Mouse (Mus musculus): ENCODE results near the gene Myt1l. TPM values are rescaled to one million over a fixed set of nuclear protein-coding genes. Genes with fewer than 3 reads are reported as not detected.

Myt1l gene
- polyA plus RNA-seq, 1 experiment from 2014 or later, result 66.5 TPM

DNA sequence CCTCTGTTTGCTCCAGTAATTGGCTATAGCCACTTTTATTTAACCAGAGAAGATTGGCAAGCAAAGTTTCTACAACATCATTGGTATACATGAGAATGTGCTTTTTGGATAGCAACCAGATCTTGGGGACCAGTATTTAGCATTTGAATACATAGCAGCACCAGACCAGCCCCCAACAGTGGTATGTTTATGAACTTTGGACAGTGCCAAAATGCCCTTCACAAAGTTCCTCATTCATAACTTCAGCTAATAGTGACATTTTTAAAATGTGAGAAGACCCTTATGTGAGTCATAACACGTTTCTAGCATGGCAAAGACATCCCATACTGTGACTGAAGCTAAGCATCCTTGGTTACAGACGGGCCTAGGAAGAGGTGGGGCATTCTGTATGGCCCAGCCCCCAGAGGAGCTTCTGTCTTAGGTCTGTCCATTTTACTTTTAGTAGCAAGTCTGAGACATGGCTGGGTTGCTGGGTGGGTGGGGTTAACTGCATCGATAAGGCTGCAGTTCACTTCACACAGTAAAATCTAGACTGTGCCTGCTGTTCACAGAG lies 369.4 kb downstream of the Myt1l start:
- Histone ChIP-seq H3K4me2 (replicated peaks) (no peak overlapping the region), H3K36me3 (peaks cover 9% of the 10 kb centered on the region), H3K9me3 (no peaks in the 10 kb centered on the region), H3K4me3 (no peak overlapping the region), H3K9ac (no peak overlapping the region), H3K27me3 (replicated peaks) (no peaks in the 10 kb centered on the region), H3K27ac (no peak overlapping the region), H3K4me1 (no peaks in the 10 kb centered on the region)
- ATAC-seq (ENCODE audit: low FRiP score, low read depth), result no peak
- 87% methylated on average over 3 of the region's 3 CpGs for WGBS

DNA sequence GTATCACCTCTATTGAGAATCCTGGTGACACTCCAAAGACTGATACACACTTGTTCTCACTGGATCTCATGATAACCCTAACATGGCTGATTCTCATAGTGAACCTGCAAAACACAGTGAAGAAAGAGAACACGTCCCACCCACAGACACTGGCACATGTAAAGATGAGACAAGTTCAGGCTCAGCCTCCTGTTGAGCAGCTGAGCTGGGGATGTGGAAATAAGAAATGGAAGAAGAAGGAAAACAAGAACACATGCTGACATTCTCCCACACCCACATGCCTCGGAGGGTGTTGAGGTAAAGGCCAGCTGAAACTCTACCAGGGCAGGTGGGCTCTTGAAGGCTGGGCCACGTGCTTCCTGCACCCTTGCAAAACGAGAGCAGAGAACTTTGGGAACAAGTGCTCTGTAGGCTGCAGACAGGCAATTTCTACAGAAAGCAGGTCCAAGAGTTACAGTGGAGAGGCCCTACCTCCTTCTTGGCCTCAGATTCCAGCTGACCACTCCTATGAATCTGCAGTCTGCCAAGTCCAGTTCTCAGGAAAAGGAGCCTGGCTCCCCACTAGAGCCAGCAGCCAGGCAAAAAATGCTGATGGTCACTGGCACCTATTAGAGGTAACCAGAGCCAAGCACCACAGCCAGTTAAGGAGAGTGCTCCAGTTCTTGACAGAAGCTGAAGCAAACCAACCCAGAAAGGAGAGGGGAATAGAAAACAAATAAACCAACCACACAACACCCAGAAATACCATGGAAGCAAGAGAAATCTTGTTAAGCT lies 376.1 kb downstream of the Myt1l start:
- 82% methylated on average over 4 of the region's 4 CpGs for WGBS
- no peak for ATAC-seq (ENCODE audit: low FRiP score, low read depth)
- H3K36me3 ChIP-seq, result no peaks in the 10 kb centered on the region; the same call in 1 of the 2 replicates
- H3K9ac ChIP-seq, result no peak overlapping the region
- no peaks in the 10 kb centered on the region for H3K27me3 ChIP-seq (replicated peaks)
- no peak overlapping the region for H3K4me3 ChIP-seq
- H3K9me3 ChIP-seq, result no peaks in the 10 kb centered on the region
- H3K4me2 ChIP-seq (replicated peaks), result no peak overlapping the region
- no peak overlapping the region for H3K27ac ChIP-seq
- no peaks in the 10 kb centered on the region for H3K4me1 ChIP-seq

DNA sequence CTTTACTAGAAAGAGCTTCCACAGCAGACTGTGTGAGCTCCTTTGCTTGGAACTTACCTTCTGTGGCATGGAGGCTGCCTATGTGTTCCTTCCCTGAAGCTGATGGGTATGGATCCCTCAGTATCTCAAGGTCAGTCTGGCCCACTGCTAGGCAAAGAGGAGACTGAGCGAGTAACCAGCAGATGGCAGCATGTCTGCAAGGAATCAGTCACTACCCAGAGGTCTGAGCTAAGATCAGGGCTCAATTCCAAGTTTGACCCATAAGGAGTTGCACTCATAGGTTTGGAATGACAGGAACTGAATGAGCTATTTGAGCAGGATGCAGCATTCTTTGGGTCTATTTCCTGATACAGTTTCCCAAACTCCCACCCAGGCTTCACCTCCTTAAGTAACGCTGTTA lies 378.9 kb downstream of the Myt1l start:
- no peaks in the 10 kb centered on the region for H3K9me3 ChIP-seq
- no peak overlapping the region for H3K27ac ChIP-seq
- H3K4me1 ChIP-seq, result no peaks in the 10 kb centered on the region
- H3K4me3 ChIP-seq, result no peak overlapping the region
- 50% methylated on average over 2 of the region's 2 CpGs for WGBS
- no peaks in the 10 kb centered on the region for H3K27me3 ChIP-seq (replicated peaks)
- no peak overlapping the region for H3K4me2 ChIP-seq (replicated peaks)
- ATAC-seq (ENCODE audit: low FRiP score, low read depth), result no peak
- H3K9ac ChIP-seq, result no peak overlapping the region
- peaks cover 3% of the 10 kb centered on the region; the same call in 1 of the 2 replicates for H3K36me3 ChIP-seq

DNA sequence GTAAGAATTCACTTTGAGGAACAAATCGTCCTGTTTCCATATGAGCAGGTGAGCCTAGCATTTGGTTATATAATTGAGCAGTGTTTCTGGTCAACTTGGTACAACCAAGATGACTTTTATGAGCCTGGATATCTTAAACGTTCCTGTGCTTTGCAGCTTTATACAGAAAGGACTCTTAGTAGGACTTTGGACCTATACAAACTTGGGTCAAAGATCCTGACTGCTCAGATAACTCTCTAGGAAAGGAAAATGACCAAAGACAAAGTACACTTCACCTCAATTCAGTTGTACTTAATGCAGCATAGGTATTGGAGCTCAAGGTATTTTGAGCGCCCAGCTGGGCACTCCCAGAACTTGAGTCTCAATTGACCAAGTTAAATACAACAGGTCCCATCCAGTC lies 388.0 kb downstream of the Myt1l start:
- H3K9ac ChIP-seq, result no peak overlapping the region
- H3K36me3 ChIP-seq, result peaks cover 30% of the 10 kb centered on the region
- H3K4me1 ChIP-seq, result no peaks in the 10 kb centered on the region
- WGBS, result 83% methylated on average over 3 of the region's 3 CpGs
- H3K27ac ChIP-seq, result no peak overlapping the region
- no peak overlapping the region for H3K4me2 ChIP-seq (replicated peaks)
- ATAC-seq (ENCODE audit: low FRiP score, low read depth), result no peak
- no peaks in the 10 kb centered on the region for H3K27me3 ChIP-seq (replicated peaks)
- no peaks in the 10 kb centered on the region for H3K9me3 ChIP-seq
- no peak overlapping the region for H3K4me3 ChIP-seq

DNA sequence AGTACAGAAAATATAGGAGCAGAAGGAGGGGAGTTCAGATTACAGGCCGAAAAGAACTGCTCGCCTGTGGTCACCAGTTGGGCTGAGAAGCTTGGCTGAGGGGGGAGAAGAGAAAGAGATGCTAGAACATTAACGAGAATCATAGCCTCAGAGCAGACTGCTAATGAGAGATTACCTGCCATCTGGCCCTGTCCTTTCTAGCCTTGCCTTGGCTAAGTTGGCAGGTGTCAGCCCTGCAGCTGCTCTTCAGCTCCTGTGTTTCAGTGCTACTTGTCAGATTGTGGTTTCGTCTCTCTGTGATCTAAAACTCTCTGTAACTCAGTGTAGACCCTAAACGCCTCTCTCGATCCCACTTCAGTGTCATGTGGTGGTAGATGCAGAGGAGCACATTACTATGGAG lies 388.6 kb downstream of the Myt1l start:
- Histone ChIP-seq H3K27ac (no peak overlapping the region), H3K4me2 (replicated peaks) (no peak overlapping the region), H3K4me3 (no peak overlapping the region), H3K9ac (no peak overlapping the region), H3K27me3 (replicated peaks) (no peaks in the 10 kb centered on the region), H3K4me1 (no peaks in the 10 kb centered on the region), H3K9me3 (no peaks in the 10 kb centered on the region), H3K36me3 (peaks cover 27% of the 10 kb centered on the region)
- ATAC-seq (ENCODE audit: low FRiP score, low read depth), result no peak
- WGBS, result 89% methylated on average over 6 of the region's 6 CpGs

DNA sequence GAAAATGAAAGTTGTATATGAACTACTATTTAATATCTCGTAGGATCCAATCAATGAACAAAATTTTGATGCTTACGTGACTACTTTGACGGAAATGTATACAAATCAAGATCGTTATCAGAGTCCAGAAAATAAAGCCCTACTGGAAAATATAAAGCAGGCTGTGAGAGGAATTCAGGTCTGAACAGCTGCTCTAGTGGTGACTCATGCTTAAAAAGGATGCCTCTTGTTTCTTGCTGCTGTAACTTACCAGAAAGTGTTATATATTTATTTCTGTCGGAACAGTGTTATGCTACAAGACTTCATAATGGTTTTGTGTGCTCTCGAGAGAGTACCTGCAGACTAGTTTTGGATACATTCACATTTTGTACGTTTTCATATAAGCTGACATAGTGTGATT lies 392.1 kb downstream of the Myt1l start:
- 93% methylated on average over 7 of the region's 7 CpGs for WGBS
- H3K9me3 ChIP-seq, result no peaks in the 10 kb centered on the region
- no peak overlapping the region for H3K4me2 ChIP-seq (replicated peaks)
- peaks cover 11% of the 10 kb centered on the region for H3K36me3 ChIP-seq
- H3K4me1 ChIP-seq, result no peaks in the 10 kb centered on the region
- no peaks in the 10 kb centered on the region for H3K27me3 ChIP-seq (replicated peaks)
- no peak for ATAC-seq (ENCODE audit: low FRiP score, low read depth)
- no peak overlapping the region for H3K9ac ChIP-seq
- H3K4me3 ChIP-seq, result no peak overlapping the region
- H3K27ac ChIP-seq, result no peak overlapping the region

DNA sequence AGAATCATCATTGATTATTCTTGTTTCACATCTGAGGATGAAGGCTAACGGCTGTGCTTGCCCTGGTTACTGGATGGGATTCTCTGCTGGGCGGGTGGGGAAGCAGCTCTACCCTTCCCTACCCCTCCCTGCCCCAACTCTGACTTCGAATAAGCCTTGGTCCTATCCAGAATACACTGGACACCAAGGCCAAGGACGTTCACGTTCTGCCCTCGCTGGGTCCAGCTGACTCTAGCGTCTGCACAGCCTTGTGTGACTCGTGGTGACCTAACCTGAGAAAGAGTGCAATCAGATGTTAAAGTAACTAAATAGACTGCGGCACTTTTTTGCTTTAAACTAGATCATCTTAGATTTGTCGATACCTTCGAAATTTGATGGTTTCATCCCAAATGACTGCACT lies 393.3 kb downstream of the Myt1l start:
- no peak overlapping the region for H3K4me2 ChIP-seq (replicated peaks)
- H3K36me3 ChIP-seq, result peaks cover 4% of the 10 kb centered on the region
- no peak overlapping the region for H3K9ac ChIP-seq
- 87% methylated on average over 11 of the region's 11 CpGs for WGBS
- H3K9me3 ChIP-seq, result no peaks in the 10 kb centered on the region
- no peaks in the 10 kb centered on the region for H3K27me3 ChIP-seq (replicated peaks)
- H3K4me1 ChIP-seq, result no peaks in the 10 kb centered on the region
- no peak overlapping the region for H3K4me3 ChIP-seq
- no peak overlapping the region for H3K27ac ChIP-seq
- no peak for ATAC-seq (ENCODE audit: low FRiP score, low read depth)

DNA sequence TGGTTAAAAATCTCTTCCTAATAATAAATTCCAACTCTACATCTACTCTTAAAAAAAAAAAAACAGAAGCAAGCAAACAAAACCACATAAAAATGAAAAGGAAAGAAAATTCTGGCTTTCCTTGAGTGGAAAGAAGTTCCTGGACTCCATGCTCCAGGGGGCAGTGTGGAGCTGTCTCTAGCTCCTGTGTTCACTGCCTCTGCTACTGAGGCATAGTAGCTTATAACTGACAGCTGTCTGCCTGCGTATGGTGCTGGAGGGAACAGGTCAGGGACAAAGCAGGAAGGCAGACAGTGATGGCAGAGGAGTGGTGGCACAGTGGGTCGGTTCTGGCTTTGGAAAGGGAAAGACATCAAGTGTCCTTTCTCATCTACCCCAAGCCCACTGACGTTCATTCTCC lies 398.7 kb downstream of the Myt1l start:
- Histone ChIP-seq H3K4me3 (no peak overlapping the region), H3K9me3 (no peaks in the 10 kb centered on the region), H3K36me3 (no peaks in the 10 kb centered on the region; the same call in 1 of the 2 replicates), H3K4me1 (no peaks in the 10 kb centered on the region), H3K27ac (no peak overlapping the region), H3K4me2 (replicated peaks) (no peak overlapping the region), H3K27me3 (replicated peaks) (no peaks in the 10 kb centered on the region), H3K9ac (no peak overlapping the region)
- 0 out of 2 replicates have a peak, but pooled peaks have one; percentile 72 for ATAC-seq (ENCODE audit: low FRiP score, low read depth)
- WGBS, result 33% methylated on average over 3 of the region's 3 CpGs

DNA sequence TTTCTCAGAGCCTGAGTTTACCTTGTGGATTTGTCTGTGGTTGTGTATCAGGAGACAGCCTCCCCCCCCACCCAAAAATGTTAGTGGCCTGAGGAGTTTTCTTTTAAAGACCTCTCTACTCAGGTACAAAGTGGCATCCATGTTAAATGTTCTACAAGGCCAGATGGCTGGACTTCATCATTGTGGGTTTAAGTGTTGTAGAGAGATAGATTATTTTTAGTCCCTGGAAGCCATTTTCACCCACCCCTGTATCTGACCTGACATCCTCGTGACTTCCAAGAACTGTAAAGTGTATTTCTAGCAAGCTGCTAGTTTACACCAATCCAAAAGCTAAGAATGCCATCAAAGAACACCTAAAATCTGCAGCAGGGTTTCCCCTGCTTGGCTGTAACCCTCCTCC lies 402.4 kb downstream of the Myt1l start:
- Histone ChIP-seq H3K4me2 (replicated peaks) (no peak overlapping the region), H3K9me3 (no peaks in the 10 kb centered on the region), H3K4me1 (no peaks in the 10 kb centered on the region), H3K9ac (no peak overlapping the region), H3K36me3 (no peaks in the 10 kb centered on the region), H3K27me3 (replicated peaks) (no peaks in the 10 kb centered on the region), H3K27ac (no peak overlapping the region), H3K4me3 (no peak overlapping the region)
- 87% methylated on average over 1 of the region's 1 CpGs for WGBS
- no peak for ATAC-seq (ENCODE audit: low FRiP score, low read depth)

DNA sequence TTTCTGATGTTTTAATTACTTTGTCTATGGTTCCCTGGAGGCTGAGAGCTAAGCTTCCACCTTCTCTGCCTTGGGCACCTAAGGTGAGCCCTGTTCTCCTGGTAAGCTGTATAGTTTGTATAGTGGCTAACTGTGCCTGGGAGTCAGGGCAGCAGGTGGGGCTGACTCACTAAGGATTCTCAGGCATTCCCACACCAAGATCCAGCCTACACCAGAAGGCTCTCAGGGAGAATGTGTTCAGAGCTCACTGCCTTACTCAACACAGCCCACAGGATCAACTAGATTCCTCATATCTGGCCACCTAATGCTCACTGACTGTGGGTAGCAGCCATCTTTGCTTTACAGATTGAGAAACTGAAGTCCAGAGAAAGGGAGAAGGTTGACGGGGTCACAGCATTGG lies 404.8 kb downstream of the Myt1l start:
- no peak overlapping the region for H3K9ac ChIP-seq
- peaks cover 8% of the 10 kb centered on the region; the same call in 1 of the 2 replicates for H3K4me1 ChIP-seq
- no peak for ATAC-seq (ENCODE audit: low FRiP score, low read depth)
- no peak overlapping the region for H3K27ac ChIP-seq
- no peak overlapping the region for H3K4me2 ChIP-seq (replicated peaks)
- H3K9me3 ChIP-seq, result no peaks in the 10 kb centered on the region
- no peaks in the 10 kb centered on the region for H3K27me3 ChIP-seq (replicated peaks)
- WGBS, result 97% methylated on average over 1 of the region's 1 CpGs
- no peaks in the 10 kb centered on the region for H3K36me3 ChIP-seq
- no peak overlapping the region for H3K4me3 ChIP-seq

DNA sequence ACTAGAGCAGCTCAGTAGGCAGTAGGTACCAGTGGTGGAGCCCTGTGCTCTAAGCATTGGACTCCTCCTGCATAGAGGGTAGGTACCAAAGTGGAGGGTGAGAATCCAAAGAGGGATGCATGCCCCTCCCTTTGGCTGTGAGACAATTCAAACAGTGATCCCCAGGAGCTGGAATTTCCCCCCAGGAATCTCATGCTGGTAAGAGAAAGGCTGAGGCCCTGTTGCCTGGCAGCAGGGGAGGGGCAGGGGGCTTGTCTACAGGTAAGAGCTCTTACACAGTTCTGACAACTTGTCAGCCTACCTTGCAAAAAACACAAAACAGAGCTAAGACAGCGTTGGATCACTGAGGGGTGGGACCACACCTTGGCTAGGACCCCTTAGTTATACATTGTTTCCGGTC lies 405.3 kb downstream of the Myt1l start:
- H3K4me3 ChIP-seq, result no peak overlapping the region
- no peaks in the 10 kb centered on the region for H3K9me3 ChIP-seq
- H3K27ac ChIP-seq, result no peak overlapping the region
- no peak overlapping the region for H3K4me2 ChIP-seq (replicated peaks)
- peaks cover 8% of the 10 kb centered on the region; the same call in 1 of the 2 replicates for H3K4me1 ChIP-seq
- H3K27me3 ChIP-seq (replicated peaks), result no peaks in the 10 kb centered on the region
- ATAC-seq (ENCODE audit: low FRiP score, low read depth), result no peak
- no peaks in the 10 kb centered on the region for H3K36me3 ChIP-seq
- 71% methylated on average over 2 of the region's 2 CpGs for WGBS
- H3K9ac ChIP-seq, result no peak overlapping the region

DNA sequence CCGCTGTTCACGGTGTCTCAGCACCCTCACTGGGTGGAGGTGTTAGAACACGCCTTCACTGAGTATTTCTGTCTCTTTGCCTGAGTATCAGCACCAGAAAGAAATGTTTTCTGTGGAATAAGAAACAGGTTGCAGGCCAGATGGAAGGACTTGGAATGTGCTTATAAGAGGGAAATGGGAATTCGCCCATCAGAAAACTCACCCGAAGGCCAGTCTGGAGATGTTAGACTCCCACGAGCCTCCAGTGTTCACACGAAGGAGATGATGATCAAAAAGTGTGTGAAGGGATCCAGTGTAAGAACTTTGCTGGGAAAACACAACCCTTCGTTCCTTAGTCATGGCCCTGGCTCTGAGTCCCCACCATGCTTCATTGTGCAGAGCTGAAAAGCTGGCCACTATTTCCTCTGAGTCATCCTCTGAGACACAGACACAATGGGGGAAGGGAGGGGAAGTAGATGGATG lies 406.0 kb downstream of the Myt1l start:
- Histone ChIP-seq H3K36me3 (no peaks in the 10 kb centered on the region), H3K9ac (no peak overlapping the region), H3K27ac (no peak overlapping the region), H3K4me3 (no peak overlapping the region), H3K27me3 (replicated peaks) (no peaks in the 10 kb centered on the region), H3K4me2 (replicated peaks) (no peak overlapping the region), H3K9me3 (no peaks in the 10 kb centered on the region), H3K4me1 (peaks cover 11% of the 10 kb centered on the region)
- ATAC-seq (ENCODE audit: low FRiP score, low read depth), result no peak
- 79% methylated on average over 8 of the region's 8 CpGs for WGBS

DNA sequence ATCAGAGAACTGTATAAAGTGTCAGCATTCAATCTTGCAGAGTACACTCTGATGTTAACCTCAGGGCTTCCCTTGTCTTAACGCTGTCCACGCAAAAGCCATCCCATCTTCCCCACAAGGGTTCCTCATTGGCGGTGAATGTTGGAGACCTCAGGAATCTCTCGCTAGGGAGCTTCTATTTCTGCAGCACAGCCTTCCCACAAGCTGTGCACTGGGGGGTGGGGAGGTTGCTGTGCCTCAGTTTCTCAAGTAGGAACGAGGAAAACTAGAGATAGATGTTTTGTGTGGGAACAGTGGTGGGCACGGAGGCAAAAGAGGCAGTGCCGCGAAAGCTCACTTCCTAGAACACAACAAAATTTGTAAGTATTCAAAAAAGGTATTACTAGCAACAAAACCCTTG lies 409.1 kb downstream of the Myt1l start, which contains the start of gene Pxdn:
Pxdn (plus strand) TSS at position 301 of the 400 bp plus-strand sequence.
- no peaks in the 10 kb centered on the region for H3K36me3 ChIP-seq
- H3K4me2 ChIP-seq (replicated peaks), result peak within 1 kb of the TSS; percentile 84
- peak within 1 kb of the TSS; percentile 89 for H3K9ac ChIP-seq
- H3K27me3 ChIP-seq (replicated peaks), result no peaks in the 10 kb centered on the region
- H3K27ac ChIP-seq, result peak within 1 kb of the TSS; percentile 75
- WGBS, result 27% methylated on average over 8 of the region's 8 CpGs
- peaks cover 30% of the 10 kb centered on the region for H3K4me1 ChIP-seq
- no peak for ATAC-seq (ENCODE audit: low FRiP score, low read depth)
- H3K4me3 ChIP-seq, result peak within 1 kb of the TSS; percentile 85
- H3K9me3 ChIP-seq, result no peaks in the 10 kb centered on the region
